Mouse (Mus musculus): ENCODE measurements around the gene Lcp1.

The Lcp1 gene

DNA sequence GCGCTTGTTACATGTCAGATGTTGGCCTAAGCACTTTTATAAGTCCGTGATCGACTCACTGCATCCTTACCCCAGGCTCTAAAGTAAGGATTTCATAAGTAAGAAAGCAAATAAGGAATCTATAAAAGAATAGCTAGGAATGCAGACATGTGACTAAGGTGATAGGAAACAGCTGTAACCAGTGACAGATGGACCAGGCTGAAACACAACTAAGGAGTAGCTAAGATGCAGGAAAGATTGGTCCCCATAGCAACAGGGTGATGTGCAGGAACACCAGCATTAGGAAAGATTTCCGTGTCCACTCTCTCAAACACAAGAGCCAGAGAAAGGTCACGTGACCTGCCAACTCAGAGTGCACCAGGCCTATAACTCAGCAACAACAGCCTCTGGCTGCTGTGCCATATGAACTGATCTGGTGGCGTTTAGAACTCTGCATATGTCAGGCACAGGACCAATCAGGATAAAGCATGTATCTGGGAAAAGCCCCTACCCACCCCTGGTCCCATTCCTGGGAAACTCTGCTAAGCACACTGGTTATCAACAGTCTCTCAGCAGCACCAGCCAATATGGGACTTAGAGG is 77.8 kb downstream of the Lcp1 start:
- DNase-seq: no peak

DNA sequence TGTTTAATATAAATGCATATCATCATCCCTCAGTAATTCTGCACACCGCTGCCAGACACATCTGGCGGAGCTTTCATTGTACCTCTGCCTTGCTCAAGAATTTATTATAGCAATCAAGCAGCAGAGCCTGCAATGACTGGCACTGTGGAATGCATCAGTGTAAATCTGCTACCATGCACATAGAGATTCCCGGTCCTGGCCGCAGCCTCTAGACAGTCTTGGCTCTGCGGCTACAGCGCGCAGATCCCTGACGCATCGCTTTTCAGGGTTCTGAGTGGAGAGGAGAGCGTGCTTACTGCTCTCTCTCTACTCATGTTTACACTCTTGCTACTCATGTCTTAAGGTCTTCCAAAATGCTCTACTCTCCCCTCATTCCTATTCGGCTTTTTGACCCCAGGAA is 82.9 kb downstream of the Lcp1 start:
- no peak for DNase-seq

DNA sequence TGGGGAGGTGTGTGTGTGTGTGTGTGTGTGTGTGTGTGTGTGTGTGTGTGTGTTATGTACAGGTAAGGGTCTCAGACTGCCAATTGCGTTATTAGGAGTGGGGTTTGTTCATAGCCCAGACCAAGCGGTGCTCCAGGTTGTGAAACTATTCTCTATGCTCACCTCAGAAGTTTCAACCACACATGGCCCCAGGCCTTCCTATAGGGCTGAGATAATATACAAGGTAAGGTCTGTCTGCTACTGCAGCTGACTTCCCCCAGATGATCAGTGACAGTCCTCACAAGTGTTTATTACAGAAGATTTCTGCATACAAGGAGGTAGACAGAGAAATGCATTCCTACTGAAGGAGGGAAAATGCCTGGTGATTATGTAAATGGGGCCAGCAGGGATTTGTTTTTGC is 87.9 kb downstream of the Lcp1 start:
- DNase-seq: no peak

DNA sequence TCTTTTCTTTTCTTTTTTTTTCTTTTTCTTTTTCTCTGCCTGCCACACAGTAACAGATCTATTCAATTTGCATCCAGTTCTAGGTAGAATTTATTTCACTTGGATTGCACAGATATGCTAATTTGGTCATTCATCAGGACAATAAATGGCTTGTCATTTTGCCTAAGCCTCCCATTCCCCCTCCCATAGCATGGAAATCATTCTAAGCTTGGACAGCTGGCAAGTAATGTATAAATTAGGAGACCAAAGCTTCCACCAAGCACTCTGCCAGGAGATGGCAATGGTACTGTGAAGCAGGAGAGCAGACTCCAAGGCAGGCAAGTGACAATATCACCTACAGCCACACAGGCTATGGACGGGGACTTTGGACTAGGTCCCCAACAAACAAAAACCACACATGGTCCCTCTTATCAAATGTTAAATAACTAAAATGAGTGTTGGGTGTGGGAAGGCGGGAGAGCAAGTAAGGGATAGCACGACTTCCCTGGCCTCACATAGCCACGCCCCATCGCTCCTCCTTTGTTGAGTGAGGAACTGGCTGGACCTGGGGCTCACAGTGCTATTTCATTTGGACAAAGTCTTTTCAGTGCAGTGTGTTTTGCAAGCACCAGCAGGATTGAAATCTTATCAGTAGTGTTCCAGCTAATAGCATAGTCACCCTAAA is 88.5 kb downstream of the Lcp1 start:
- DNase-seq: no peak

DNA sequence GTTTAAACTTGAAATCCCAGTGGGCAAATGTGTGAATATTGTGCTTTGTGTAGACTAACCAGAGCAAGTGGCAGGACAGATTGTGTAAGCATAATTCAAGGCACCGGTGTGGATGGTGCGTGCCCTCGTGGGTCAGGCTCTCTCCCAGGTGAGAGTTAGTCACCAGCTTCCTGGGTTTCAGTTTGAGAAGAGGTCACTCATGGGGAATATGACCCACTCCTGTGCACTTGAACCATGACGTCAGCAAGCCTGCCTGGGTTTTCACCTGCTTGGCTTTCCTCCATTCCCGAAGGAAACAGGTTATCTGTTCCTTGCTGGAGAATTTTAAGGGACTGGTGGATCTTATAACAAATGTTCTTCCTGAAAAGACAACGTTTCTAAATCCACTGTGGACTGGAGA is 91.5 kb downstream of the Lcp1 start:
- DNase-seq: no peak

DNA sequence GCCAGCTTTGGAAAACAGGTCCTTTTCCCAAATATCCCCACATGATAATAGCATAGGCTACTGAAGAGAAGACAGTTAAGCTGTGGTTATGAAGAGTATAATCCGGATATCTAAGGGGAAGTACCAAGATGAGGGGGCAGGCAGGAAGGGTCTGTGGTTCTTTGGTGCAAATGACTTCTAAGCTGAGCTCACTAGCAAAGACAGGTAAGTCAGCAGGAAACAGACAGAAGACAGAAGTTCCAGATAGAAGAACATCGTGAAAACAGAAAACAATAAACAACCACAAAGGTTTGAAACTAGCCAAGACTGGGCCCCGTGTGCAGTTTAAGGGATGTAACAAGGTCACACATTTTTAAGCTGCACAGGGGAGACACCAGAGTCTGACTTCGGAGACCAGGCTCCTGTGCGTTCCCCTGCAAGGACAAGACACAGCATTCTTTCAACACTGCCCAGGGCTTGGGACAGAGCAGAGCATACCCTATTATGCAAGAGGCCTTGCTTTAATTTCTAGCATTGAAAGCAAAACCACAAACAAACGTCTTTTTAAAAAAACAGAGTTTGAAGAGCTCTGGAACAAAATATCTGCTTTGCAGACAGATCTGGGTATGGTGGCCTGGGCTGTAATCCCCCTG is 96.7 kb downstream of the Lcp1 start:
- no peak for DNase-seq

DNA sequence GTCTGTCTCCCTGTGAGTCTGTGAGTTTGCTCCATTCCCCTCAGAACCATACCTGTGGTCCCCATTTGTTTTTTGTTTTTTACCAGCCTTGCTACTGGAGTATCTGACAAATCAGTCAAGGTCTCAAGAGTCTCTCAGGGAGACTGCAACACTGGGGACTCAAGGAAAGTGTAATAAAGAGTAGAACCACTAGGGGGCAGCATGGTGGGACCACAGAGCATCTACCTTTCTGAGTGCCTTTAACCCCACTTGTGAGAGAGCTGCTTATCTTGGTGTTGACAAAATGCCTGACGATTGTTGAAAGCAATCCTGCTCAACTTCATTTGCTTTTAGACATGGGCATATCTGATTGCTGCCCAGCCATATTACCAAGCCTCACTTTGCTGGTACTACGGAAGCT is 98.9 kb downstream of the Lcp1 start:
- DNase-seq: peak; percentile 21 to 22

DNA sequence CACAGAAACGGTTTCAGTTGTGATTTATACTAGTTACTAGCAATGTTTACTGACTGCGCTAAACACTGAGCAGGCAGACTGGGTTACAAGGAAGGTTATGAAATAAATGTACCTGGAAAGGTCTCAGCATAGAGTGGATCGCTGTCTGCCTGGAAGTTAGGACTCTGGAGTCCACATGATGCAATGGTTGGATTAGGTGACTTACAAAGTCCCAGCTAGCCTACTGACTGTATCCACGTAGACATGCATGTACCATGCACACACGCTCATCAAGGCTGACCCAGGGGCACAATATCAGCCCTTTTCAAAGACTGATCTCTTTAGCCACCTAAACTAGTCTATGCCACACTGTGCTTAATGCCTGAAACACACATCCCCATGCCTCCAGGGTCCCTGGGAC is 102.2 kb downstream of the Lcp1 start:
- no peak for DNase-seq

DNA sequence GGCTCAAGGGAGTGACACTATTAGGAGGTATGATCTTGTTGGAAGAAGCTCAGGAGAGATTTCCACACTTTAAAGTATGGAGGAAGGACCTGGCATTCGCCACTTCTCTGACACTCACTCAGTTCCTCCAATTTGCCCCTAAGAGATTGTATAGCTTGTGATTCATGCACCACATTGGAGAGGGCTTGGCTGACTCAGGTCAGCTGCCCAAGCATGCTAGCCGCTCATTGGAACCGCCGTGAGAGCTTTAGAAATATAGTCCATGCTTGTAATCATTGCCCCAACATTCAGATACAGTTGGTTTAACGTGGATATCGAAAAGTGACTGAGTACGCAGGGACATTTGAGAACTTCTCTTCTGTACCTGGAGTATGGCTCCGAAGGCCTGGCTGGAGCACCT is 104.7 kb downstream of the Lcp1 start:
- no peak for DNase-seq

DNA sequence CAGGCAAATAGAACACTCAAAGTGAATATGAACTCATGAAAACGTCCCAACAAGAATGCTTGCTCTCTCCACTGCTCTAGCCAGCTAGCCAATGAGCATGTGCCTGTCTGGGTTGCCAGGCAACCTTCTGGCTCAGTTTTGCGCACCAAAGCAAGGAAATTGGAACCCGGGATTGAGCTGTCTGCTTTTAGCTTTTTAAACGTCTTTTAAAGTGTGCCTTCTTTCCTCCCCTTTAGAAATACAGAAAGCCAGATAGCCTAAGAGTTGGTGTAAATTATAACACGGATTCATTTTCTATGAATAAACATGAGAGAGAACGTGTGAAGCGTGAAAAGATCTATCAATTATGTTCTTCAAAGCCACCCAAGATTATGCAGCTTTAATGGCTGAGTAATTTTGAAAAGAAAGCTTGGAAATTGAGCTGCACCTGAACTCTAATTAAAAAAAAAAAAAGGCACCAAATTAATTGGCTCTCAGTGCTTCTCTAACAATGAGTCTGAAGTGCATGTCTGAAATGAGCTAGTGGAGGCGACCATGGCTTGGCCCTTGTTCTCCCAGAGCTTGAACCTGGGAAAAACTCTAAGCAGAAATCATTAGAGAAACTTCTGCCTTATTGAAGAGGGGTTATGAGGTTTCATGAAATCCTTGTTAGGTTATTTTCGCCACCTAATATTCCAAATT is 105.2 kb downstream of the Lcp1 start:
- no peak for DNase-seq

DNA sequence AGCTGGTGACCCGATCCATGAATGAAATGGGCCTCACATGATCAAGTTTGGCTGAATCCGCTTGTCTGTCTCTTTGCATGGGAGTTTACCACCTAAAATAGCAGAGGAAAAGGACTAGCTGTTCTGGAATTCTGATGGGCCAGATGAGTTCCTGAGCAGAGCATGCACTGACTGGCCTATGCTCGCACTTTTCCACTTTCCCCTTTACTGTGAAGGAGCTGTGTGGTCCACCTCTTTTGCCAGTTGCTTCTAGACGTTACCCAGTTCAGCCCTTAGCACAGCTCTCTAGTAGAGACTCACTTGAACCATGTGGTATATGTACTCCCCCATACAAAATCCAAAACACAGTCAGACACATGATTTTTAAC is 105.7 kb downstream of the Lcp1 start:
- DNase-seq: no peak

DNA sequence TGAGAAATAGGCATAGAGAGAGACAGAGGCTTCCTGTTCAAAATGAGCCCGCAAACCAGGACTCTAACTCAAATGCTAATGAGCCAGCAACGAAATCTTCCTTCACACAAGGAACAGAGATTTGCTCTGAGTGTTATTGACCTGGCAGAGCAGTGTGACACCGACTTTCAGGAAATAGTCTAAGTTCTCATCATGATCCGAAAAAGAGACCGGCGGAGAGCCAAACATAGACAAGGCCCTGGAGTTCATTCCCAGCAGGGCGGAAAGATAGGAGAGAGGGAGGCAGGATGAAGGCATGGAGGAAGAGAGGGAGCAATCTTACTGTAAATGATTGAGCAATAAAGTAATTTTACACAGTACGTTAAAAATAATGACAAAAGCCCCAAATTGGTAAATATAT is 106.2 kb downstream of the Lcp1 start:
- no peak for DNase-seq

DNA sequence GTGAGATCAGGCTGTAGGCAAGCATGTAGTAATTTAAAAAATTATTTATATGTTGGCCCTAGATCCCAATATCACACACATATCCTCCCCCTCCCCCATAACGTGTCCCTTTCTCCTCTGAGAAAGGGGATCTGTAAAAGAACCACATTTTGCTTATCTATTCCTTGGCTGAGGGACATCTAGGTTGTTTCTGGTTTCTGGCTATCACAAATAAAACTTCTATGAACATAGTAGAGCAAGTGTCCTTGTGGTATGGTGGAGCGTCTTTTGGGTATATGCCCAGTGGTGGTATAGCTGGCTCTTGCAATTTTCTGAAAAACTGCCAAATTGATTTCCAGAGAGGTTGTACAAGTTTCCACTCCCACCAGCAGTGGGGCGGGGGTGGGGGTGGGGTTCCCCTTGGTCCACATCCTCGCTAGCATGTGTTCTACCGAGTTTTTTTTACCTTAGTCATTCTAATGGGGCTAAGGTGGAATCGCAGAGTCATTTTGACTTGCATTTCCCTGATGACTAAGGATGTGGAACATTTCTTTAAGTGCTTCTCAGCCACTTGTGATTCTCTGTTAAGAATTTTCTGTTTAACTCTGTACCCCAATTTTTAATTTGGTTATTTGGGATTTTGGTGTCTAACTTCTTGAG is 107.3 kb downstream of the Lcp1 start:
- no peak for DNase-seq

DNA sequence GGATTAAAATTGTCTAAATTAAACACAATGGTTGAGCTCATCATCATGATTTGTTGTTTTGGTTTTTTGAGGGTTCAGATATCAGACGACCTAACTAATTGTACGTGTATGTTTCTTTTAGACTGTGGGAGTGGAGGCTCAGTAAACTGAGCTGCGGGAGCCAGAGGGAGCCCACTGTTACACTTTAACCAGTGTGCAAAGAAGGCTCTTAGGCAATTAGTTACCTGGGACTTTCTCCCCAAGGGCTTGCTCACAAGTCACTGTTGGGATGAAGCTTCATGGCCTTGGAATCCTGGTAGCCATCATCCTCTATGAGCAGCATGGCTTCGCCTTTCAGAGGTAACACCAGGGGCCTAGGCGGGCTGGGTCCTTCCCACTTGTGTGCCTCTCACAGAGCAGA is 111.2 kb downstream of the Lcp1 start, which contains the start of gene Cpb2:
Gene Cpb2 (plus strand): TSS at position 201 of the 400 bp plus-strand sequence.
- DNase-seq: peak; percentile 29 to 35

DNA sequence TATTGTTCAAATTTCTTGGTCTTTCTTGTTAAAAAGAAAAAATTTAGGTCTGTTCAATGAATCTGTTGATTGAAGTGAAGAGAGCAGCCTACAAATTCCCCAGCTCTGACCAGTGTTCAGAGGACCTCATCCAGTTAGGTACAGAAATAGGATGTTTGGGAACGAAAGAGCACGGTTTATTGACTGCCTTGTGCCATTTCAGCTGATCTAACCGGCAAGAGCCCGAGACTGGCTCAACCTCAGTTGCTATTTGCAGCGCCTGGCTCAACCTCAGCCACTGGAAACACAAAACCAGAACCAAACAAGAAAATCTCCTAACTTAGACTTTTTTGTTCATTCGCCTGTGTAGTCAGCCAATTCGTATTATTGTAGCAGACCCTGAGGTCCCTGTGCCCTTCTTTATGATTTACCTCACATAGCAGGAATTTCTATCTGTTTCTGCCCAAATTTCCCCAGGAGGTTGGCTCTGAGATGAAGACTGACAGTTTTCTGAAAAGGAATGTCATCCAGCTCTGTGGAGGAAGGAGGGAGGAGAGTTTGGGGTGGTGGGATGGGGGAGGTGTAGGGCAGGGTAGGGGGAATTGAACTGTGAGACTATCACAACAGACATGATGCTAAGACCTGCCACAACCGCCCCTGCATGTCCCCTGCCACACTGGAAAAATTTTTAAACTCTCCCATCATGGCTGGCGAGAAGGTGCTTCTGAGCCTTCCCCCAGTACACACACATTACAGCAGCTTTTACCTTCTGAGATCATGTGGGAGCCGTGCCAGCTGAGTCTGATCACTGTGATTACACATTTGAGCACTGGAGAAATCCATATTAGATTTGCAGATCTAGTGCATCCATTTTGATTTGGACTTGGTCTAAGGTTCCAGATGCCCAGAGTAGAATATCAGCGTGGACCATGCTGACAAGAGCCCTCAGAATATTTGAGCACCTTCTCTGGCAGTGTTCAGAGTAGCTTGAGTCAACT is 115.4 kb downstream of the Lcp1 start:
- no peak for DNase-seq

DNA sequence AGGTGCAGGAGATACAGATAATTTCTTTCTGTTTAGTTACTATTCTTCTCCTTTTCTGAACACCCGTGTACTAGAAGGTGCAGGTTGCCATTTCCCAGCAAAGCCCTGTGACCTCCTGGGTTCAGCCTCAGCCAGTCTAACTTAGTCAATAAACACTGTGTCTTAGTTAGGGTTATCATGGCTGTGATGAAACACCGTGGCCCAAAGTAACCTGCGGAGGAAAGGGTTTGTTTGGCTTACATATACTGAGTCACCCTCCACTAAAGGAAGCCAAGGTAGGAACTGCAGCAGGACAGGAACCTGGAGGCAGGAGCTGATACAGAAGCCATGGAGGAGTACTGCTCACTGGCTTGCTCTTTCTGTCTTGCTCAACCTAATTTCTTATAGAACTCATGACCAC is 119.5 kb downstream of the Lcp1 start:
- no peak for DNase-seq

DNA sequence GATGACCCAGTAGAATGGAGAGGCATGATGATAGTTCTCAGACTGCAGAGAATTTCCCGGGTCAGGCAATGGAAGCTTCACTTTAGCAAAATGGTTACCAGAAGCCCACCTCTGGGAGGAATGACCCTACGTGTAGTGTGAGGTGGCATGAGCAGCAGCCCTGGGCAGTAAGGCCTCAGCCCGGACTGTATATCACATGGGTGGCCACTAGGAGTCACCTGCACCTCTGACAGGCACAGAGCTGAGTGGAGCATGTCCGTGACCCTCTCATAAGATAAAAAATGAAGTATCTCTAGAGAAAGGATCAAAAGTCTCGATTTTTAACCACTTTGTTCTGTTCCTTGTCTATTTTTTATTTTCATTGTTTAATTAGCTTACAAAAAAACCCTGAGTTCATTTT is 125.6 kb downstream of the Lcp1 start:
- DNase-seq: peak in 1 of 2 experiments; percentile 25

DNA sequence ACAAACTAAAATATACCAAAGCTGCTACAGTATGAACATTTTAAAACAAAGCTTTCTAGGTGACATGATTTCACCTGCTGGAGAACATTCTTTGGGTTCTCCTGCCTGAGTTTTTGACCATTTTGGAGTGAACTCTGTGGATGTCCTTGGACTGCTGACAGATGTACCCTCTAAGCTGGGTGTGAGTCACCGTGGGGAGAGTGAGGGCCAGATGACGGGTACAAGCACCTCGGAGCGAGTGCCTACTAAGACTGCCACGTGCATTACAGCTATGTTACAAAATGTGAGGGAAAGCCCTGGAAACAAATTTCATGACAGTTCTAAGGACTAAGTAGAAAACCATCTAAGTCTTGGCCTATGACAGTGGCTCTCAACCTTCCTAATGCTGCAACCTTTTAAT is 138.6 kb downstream of the Lcp1 start:
- DNase-seq: no peak

DNA sequence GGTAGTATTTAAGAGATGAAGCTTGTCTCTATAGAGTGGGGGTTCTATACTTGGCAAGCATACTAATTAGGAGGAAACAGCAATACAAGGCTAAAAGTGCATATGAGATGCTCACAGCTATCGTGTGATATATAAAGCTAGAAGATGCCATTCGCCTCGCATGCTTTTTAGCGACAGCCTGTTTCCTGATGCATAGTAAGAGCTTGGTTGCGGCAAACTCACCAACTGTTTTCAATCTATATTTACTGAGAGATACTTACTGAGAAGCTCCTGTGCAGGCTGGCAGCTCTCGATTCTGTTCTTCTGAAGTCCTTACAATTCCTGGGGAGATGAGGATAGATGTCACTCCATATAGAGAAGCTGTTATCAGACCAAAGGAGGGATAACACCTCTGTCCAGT is 148.8 kb downstream of the Lcp1 start:
- DNase-seq: no peak

DNA sequence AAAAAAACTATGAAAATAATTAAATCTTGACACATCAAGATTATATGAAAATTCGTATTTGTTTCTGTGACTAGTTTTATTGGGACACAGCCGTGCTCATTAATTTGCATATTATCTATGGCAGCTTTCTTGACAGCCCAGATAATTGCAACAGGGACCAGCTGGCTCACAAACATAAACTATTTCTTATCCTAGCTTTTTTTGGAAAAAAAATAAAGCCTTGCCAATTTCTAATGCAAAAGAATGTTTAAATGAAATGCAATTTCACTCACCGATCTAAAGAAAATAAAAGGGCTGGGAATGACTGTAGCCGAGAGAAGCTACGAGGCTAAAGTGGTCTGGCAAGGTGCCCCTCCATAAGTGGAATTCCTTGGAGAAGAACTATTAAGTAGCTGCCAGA is 149.5 kb downstream of the Lcp1 start:
- no peak for DNase-seq
